Mouse (Mus musculus) testis, adult 2 months (tissue): ENCODE measurements around the gene Cmas.

Experiments
- CTCF ChIP-seq: fragments of 200-500 bp; IDR thresholded peaks from 2 replicates; pipeline ENCODE4 v1.5.1; 2012; ENCODE audit warnings: low read depth, mild to moderate bottlenecking, inconsistent platforms, low read length, moderate library complexity; ENCODE audit not compliant: control insufficient read depth, insufficient read depth, insufficient replicate concordance
- POLR2A ChIP-seq: fragments of 200-500 bp; IDR thresholded peaks from 2 replicates; pipeline ENCODE4 v1.6.1; 2012; ENCODE audit warnings: low read depth, mild to moderate bottlenecking, inconsistent platforms, low read length, moderate library complexity; ENCODE audit not compliant: control insufficient read depth

- TF ChIP-seq CTCF (no peak), POLR2A (no peak)
Observed at GRCm38 (mm10) chr6:142776935-142777334, 20.4 kb downstream of the Cmas start.
